Mouse (Mus musculus) CH12.LX (cell line): ENCODE measurements around the gene Ier2. TPM values are rescaled to one million over a fixed set of nuclear protein-coding genes. Genes with fewer than 3 reads are reported as not detected.

Experiments used
- DNase-seq: peaks from one replicate; pipeline ENCODE4 v3.0.0-alpha.2; 2013; ENCODE audit errors: extremely low read depth
- H3K27ac ChIP-seq: 2 replicates; pipeline ENCODE4 v1.5.1; 2012; ENCODE audit warnings: low read depth, mild to moderate bottlenecking, control low read depth, moderate library complexity; ENCODE audit not compliant: insufficient read depth
- H3K27me3 ChIP-seq: replicated peaks from 2 replicates; pipeline ENCODE3; 2012; ENCODE audit warnings: inconsistent platforms
- H3K36me3 ChIP-seq, 2 experiments: replicated peaks in 1 of 2; 2 replicates each; pipeline versions ENCODE3 to v1.6.1; 2012; ENCODE audit warnings: inconsistent platforms in 1 of 2, low read length in 1 of 2, mild to moderate bottlenecking in 1 of 2, mixed read lengths in 1 of 2, moderate library complexity in 1 of 2; ENCODE audit not compliant: control insufficient read depth in 1 of 2, insufficient read depth in 1 of 2
- H3K4me1 ChIP-seq, 2 experiments: 2 replicates each; pipeline ENCODE4 v1.6.1; 2012; ENCODE audit warnings: inconsistent platforms in 1 of 2, moderate library complexity in 1 of 2; ENCODE audit not compliant: insufficient read depth in 2 of 2, control insufficient read depth in 1 of 2
- H3K4me2 ChIP-seq: 2 replicates; pipeline ENCODE4 v1.6.1; 2012; ENCODE audit warnings: low read depth, mild to moderate bottlenecking, control low read depth; ENCODE audit not compliant: poor library complexity, insufficient read depth, severe bottlenecking
- H3K4me3 ChIP-seq, 3 experiments: fragments of 150-350 bp in 1 of 3; sonication (generic) in 1 of 3; replicated peaks in 1 of 3; 2 replicates each; pipeline versions ENCODE3 to v1.5.1; 2011 to 2012; ENCODE audit warnings: low read depth in 2 of 3, low read length in 2 of 3, mild to moderate bottlenecking in 2 of 3, moderate library complexity in 2 of 3, control low read depth in 1 of 3, improper control_type of control experiment in 1 of 3, inconsistent platforms in 1 of 3, mixed read lengths in 1 of 3; ENCODE audit not compliant: poor library complexity in 1 of 3
- H3K79me2 ChIP-seq: replicated peaks from 2 replicates; pipeline ENCODE4 v1.6.1; 2012; ENCODE audit warnings: mild to moderate bottlenecking, moderate library complexity; ENCODE audit not compliant: control insufficient read depth, poor library complexity, insufficient read depth, severe bottlenecking; ENCODE audit errors: extremely low read depth
- H3K9ac ChIP-seq: 2 replicates; pipeline ENCODE4 v1.6.1; 2012; ENCODE audit warnings: low read depth, mild to moderate bottlenecking, control low read depth, moderate library complexity; ENCODE audit not compliant: insufficient read depth
- H3K9me3 ChIP-seq: replicated peaks from 2 replicates; pipeline ENCODE3; 2012; ENCODE audit warnings: low read length, inconsistent platforms, mixed read lengths
- BHLHE40 ChIP-seq: IDR thresholded peaks from 2 replicates; pipeline ENCODE4 v1.6.1; 2011; ENCODE audit warnings: mild to moderate bottlenecking, low read depth, low read length, improper control_type of control experiment
- CHD1 ChIP-seq: IDR thresholded peaks from 2 replicates; pipeline ENCODE4 v1.6.1; 2012; ENCODE audit warnings: low read depth, low read length, improper control_type of control experiment, inconsistent platforms
- CTCF ChIP-seq, 2 experiments: IDR thresholded peaks in 1 of 2; conservative IDR thresholded peaks in 1 of 2; 2 replicates each; pipeline ENCODE4 v1.5.1; 2011 to 2012; ENCODE audit warnings: low read depth in 2 of 2, low read length in 2 of 2, improper control_type of control experiment in 1 of 2, inconsistent platforms in 1 of 2, mild to moderate bottlenecking in 1 of 2, moderate library complexity in 1 of 2
- E2F4 ChIP-seq: IDR thresholded peaks from 2 replicates; pipeline ENCODE4 v1.6.1; 2011; ENCODE audit warnings: low read depth, low read length, improper control_type of control experiment; ENCODE audit not compliant: insufficient replicate concordance
- ELF1 ChIP-seq: IDR thresholded peaks from 2 replicates; pipeline ENCODE4 v1.6.1; 2014; ENCODE audit warnings: low read depth, mild to moderate bottlenecking, inconsistent platforms, low read length, improper control_type of control experiment
- EP300 ChIP-seq: IDR thresholded peaks from 2 replicates; pipeline ENCODE4 v1.6.1; 2011; ENCODE audit warnings: low read length, improper control_type of control experiment
- ETS1 ChIP-seq: conservative IDR thresholded peaks from 2 replicates; pipeline ENCODE4 v1.6.1; 2012; ENCODE audit warnings: low read depth, mild to moderate bottlenecking, inconsistent platforms, low read length, improper control_type of control experiment, moderate library complexity
- GABPA ChIP-seq: IDR thresholded peaks from 2 replicates; pipeline ENCODE4 v1.6.1; 2012; ENCODE audit warnings: low read depth, low read length, improper control_type of control experiment, inconsistent platforms; ENCODE audit not compliant: insufficient replicate concordance
- IRF4 ChIP-seq: IDR thresholded peaks from 2 replicates; pipeline ENCODE4 v1.6.1; 2014; ENCODE audit warnings: low read depth, mild to moderate bottlenecking, inconsistent platforms, low read length, improper control_type of control experiment
- JUN ChIP-seq: IDR thresholded peaks from 2 replicates; pipeline ENCODE4 v1.6.1; 2011; ENCODE audit warnings: low read depth, mild to moderate bottlenecking, low read length, improper control_type of control experiment, moderate library complexity; ENCODE audit not compliant: insufficient read depth
- JUND ChIP-seq: conservative IDR thresholded peaks from 2 replicates; pipeline ENCODE4 v1.6.1; 2011; ENCODE audit warnings: low read depth, low read length, improper control_type of control experiment
- KAT2A ChIP-seq: IDR thresholded peaks from 2 replicates; pipeline ENCODE4 v1.6.1; 2012; ENCODE audit warnings: low read length, improper control_type of control experiment, inconsistent platforms; ENCODE audit not compliant: insufficient replicate concordance
- MAFK ChIP-seq: IDR thresholded peaks from 2 replicates; pipeline ENCODE4 v1.6.1; 2011; ENCODE audit warnings: low read length, improper control_type of control experiment; ENCODE audit not compliant: insufficient replicate concordance
- MAX ChIP-seq: IDR thresholded peaks from 2 replicates; pipeline ENCODE4 v1.6.1; 2011; ENCODE audit warnings: low read length, improper control_type of control experiment
- MAZ ChIP-seq: IDR thresholded peaks from 2 replicates; pipeline ENCODE4 v1.6.1; 2012; ENCODE audit warnings: low read depth, mild to moderate bottlenecking, inconsistent platforms, low read length, improper control_type of control experiment, moderate library complexity
- MEF2A ChIP-seq: IDR thresholded peaks from 2 replicates; pipeline ENCODE4 v1.6.1; 2014; ENCODE audit warnings: low read depth, mild to moderate bottlenecking, inconsistent platforms, low read length, improper control_type of control experiment, borderline replicate concordance
- MXI1 ChIP-seq: IDR thresholded peaks from 2 replicates; pipeline ENCODE4 v1.6.1; 2011; ENCODE audit warnings: mild to moderate bottlenecking, low read depth, low read length, improper control_type of control experiment
- NELFE ChIP-seq: IDR thresholded peaks from 2 replicates; pipeline ENCODE4 v1.6.1; 2011; ENCODE audit warnings: low read depth, low read length, improper control_type of control experiment
- PAX5 ChIP-seq: IDR thresholded peaks from 2 replicates; pipeline ENCODE4 v1.6.1; 2012; ENCODE audit warnings: low read length, inconsistent platforms, mixed read lengths
- POLR2A ChIP-seq: IDR thresholded peaks from 2 replicates; pipeline ENCODE4 v1.6.1; 2011; ENCODE audit warnings: low read depth, mild to moderate bottlenecking, improper control_type of control experiment, low read length
- POLR2AphosphoS2 ChIP-seq: IDR thresholded peaks from 2 replicates; pipeline ENCODE4 v1.6.1; 2011; ENCODE audit warnings: low read depth, low read length, improper control_type of control experiment
- RAD21 ChIP-seq: IDR thresholded peaks from 2 replicates; pipeline ENCODE4 v1.6.1; 2011; ENCODE audit warnings: low read depth, mild to moderate bottlenecking, low read length, improper control_type of control experiment, moderate library complexity
- RCOR1 ChIP-seq: conservative IDR thresholded peaks from 2 replicates; pipeline ENCODE4 v1.6.1; 2012; ENCODE audit warnings: low read depth, mild to moderate bottlenecking, inconsistent platforms, low read length, improper control_type of control experiment
- SIN3A ChIP-seq: IDR thresholded peaks from 2 replicates; pipeline ENCODE4 v1.6.1; 2012; ENCODE audit warnings: low read length, improper control_type of control experiment, inconsistent platforms
- SMC3 ChIP-seq: IDR thresholded peaks from 2 replicates; pipeline ENCODE4 v1.6.1; 2011; ENCODE audit warnings: low read depth, low read length, improper control_type of control experiment
- TCF12 ChIP-seq: IDR thresholded peaks from 2 replicates; pipeline ENCODE4 v1.6.1; 2014; ENCODE audit warnings: low read depth, mild to moderate bottlenecking, inconsistent platforms, low read length, improper control_type of control experiment
- UBTF ChIP-seq: IDR thresholded peaks from 2 replicates; pipeline ENCODE4 v1.6.1; 2012; ENCODE audit warnings: low read depth, mild to moderate bottlenecking, inconsistent platforms, low read length, improper control_type of control experiment, moderate library complexity
- USF2 ChIP-seq: conservative IDR thresholded peaks from 2 replicates; pipeline ENCODE4 v1.6.1; 2011; ENCODE audit warnings: low read depth, low read length, improper control_type of control experiment
- ZC3H11A ChIP-seq: IDR thresholded peaks from 2 replicates; pipeline ENCODE4 v1.6.1; 2012; ENCODE audit warnings: low read depth, mild to moderate bottlenecking, inconsistent platforms, low read length, improper control_type of control experiment
- ZMIZ1 ChIP-seq: IDR thresholded peaks from 2 replicates; pipeline ENCODE4 v1.6.1; 2012; ENCODE audit warnings: low read depth, mild to moderate bottlenecking, inconsistent platforms, low read length, improper control_type of control experiment
- ZNF384 ChIP-seq: IDR thresholded peaks from 2 replicates; pipeline ENCODE4 v1.6.1; 2012; ENCODE audit warnings: low read depth, low read length, improper control_type of control experiment, inconsistent platforms
- dilution Hi-C: fragments of 300-500 bp; cut with MboI; formaldehyde crosslinking; loops from 2 replicates; pipeline ENCODE4 v1.14.3; 2020; ENCODE audit warnings: low sequenced_read_pairs; ENCODE audit not compliant: extremely low pct_unique_long_range_greater_than_20kb, extremely low pct_ligation_motif_present
- in situ Hi-C: fragments of 300-500 bp; cut with MboI; formaldehyde crosslinking; loops from 3 replicates; pipeline ENCODE4 v1.14.3; 2019; ENCODE audit warnings: low sequenced_read_pairs, low pct_ligation_motif_present, low pct_unique_long_range_greater_than_20kb, mixed read lengths
- polyA plus RNA-seq: library from polyadenylated mRNA; unstranded; fragments of >175 nt; gene quantifications from 2 replicates; pipeline ENCODE4 v1.2.1, GENCODE M21; 2012; ENCODE audit warnings: low read depth; ENCODE audit not compliant: insufficient read length
- total RNA-seq, 2 experiments: library from RNA; depleted of rRNA; stranded (reverse); fragments of 300-350 nt in 1 of 2; fragments of >200 nt in 1 of 2; gene quantifications; 2 replicates each; pipeline ENCODE4 v1.2.3; 2012 to 2014

Ier2 gene
- total and polyA plus RNA-seq, 3 experiments = 26.3 to 35.4 (median 30.3) TPM

- no peak overlapping the region for H3K9ac ChIP-seq
- peaks cover 0 to 9% of the 10 kb centered on the region in 2 experiments for H3K36me3 ChIP-seq
- H3K27ac ChIP-seq = no peak overlapping the region
- dilution Hi-C loops (no loop called here), in situ Hi-C loops (loop anchor here (10.0 kb wide), 1 partner anchor 105 kb away; no protein-coding TSS in a partner anchor)
- DNase-seq = no peak
- peaks cover 27% of the 10 kb centered on the region for H3K27me3 ChIP-seq
- H3K79me2 ChIP-seq = no peaks in the 10 kb centered on the region
- H3K9me3 ChIP-seq = peaks cover 2% of the 10 kb centered on the region
- H3K4me3 ChIP-seq = no peak overlapping the region
- H3K4me2 ChIP-seq = no peak overlapping the region
- TF ChIP-seq CHD1 (no peak), MEF2A (no peak), E2F4 (no peak), MAX (no peak), ZNF384 (no peak), JUND (no peak), MAFK (no peak), UBTF (no peak), ZMIZ1 (no peak), IRF4 (no peak), JUN (no peak), BHLHE40 (no peak), MAZ (no peak), ZC3H11A (no peak), ETS1 (no peak), POLR2AphosphoS2 (no peak), POLR2A (no peak)
- peaks cover 5 to 59% of the 10 kb centered on the region in 2 experiments; a peak in 3 of 4 replicates for H3K4me1 ChIP-seq
Measured at GRCm38 (mm10) chr8:84709931-84710330, 47.3 kb upstream of the Ier2 start.

GRCm38 (mm10) chr8:84708774-84709475 is 46.3 kb upstream of the Ier2 start:
- peaks cover 19% of the 10 kb centered on the region for H3K27me3 ChIP-seq
- no peak overlapping the region for H3K27ac ChIP-seq
- dilution Hi-C loops (no loop called here), in situ Hi-C loops (no loop called here)
- H3K79me2 ChIP-seq = no peaks in the 10 kb centered on the region
- no peak overlapping the region for H3K4me3 ChIP-seq
- DNase-seq = peak; percentile 88
- H3K4me2 ChIP-seq = peak overlapping the region; percentile 71
- peaks cover 0 to 18% of the 10 kb centered on the region in 2 experiments for H3K36me3 ChIP-seq
- no peak overlapping the region for H3K9ac ChIP-seq
- peaks cover 2% of the 10 kb centered on the region for H3K9me3 ChIP-seq
- peaks cover 5 to 61% of the 10 kb centered on the region in 2 experiments; a peak in 3 of 4 replicates for H3K4me1 ChIP-seq
- TF ChIP-seq RAD21 = peak; percentile 96
- peak; percentile 97 for TF ChIP-seq SMC3
- TF ChIP-seq GABPA = no peak
- TF ChIP-seq ELF1 = no peak
- no peak for TF ChIP-seq USF2
- TF ChIP-seq E2F4 = no peak
- no peak for TF ChIP-seq PAX5
- no peak for TF ChIP-seq RCOR1
- TF ChIP-seq POLR2A = no peak
- TF ChIP-seq KAT2A = no peak
- TF ChIP-seq TCF12 = peak; percentile 28; the same call in 1 of the 2 replicates
- peak; percentile 72 for TF ChIP-seq ZC3H11A
- TF ChIP-seq ETS1 = no peak
- TF ChIP-seq MAX = no peak
- TF ChIP-seq ZNF384 = no peak
- peak; percentile 63 to 98 for TF ChIP-seq CTCF (conservative IDR thresholded peaks at IDR 0.05 in 1 of 2, IDR thresholded peaks at IDR 0.05 in 1 of 2; ENCODE audit: low read depth in 2 of 2, low read length in 2 of 2)
- TF ChIP-seq SIN3A = no peak; the same call in 1 of the 2 replicates
- peak; percentile 32; the same call in 1 of the 2 replicates for TF ChIP-seq MEF2A
- peak; percentile 44; the same call in 1 of the 2 replicates for TF ChIP-seq BHLHE40
- no peak for TF ChIP-seq JUN
- TF ChIP-seq NELFE = peak; percentile 38; the same call in 1 of the 2 replicates
- no peak for TF ChIP-seq MXI1
- no peak for TF ChIP-seq EP300
- no peak for TF ChIP-seq ZMIZ1
- no peak for TF ChIP-seq MAFK
